Comparison of ENCODE assay signal across 8 mouse cellular contexts in genomic region chr7:99441534-99442072, GRCm38 (mm10). TPM values are rescaled to one million over a fixed set of nuclear protein-coding genes. Genes with fewer than 3 reads are reported as not detected.
A peak's percentile ranks its signal among the peaks of the same experiment; 100 is the strongest.
DNase-seq lines count a peak whose midpoint lies in the region; ATAC-seq and TF ChIP-seq lines count a peak whose summit lies in the region.

No protein-coding gene starts in this region.

- no peak overlapping the region; the same call in 1 of the 2 replicates for H3K9ac ChIP-seq in midbrain, embryonic 14.5 days (replicated peaks; ENCODE audit: low read length)
- no peak overlapping the region for H3K9ac ChIP-seq in heart, adult 2 months (ENCODE audit: low read depth, low read length)
- H3K9ac ChIP-seq in lung, embryonic 15.5 days = no peak overlapping the region

- H3K4me3 ChIP-seq in midbrain, embryonic 10.5 days = no peak overlapping the region
- H3K4me3 ChIP-seq in midbrain, embryonic 14.5 days (replicated peaks; ENCODE audit: low read depth, low read length) = no peak overlapping the region
- no peak overlapping the region for H3K4me3 ChIP-seq in heart, adult 2 months
- no peak overlapping the region for H3K4me3 ChIP-seq in lung, embryonic 15.5 days
- no peak overlapping the region for H3K4me3 ChIP-seq in thymus, adult 2 months (ENCODE audit: control insufficient read depth, insufficient read depth, low read length)

- no peaks in the 10 kb centered on the region for H3K79me2 ChIP-seq in heart, adult 2 months (replicated peaks; ENCODE audit: control insufficient read depth, insufficient read depth, low read length)

- TF ChIP-seq CTCF in heart, adult 2 months (IDR thresholded peaks at IDR 0.05) = no peak
- TF ChIP-seq CTCF in thymus, adult 2 months (IDR thresholded peaks at IDR 0.05; ENCODE audit: borderline replicate concordance, control insufficient read depth, extremely low read depth, insufficient read depth, low read length, poor library complexity) = no peak

- no peak for TF ChIP-seq EP300 in heart, adult 2 months (IDR thresholded peaks at IDR 0.05; ENCODE audit: insufficient read depth, low read depth, low read length)

- TF ChIP-seq POLR2A in heart, adult 2 months (IDR thresholded peaks at IDR 0.05; ENCODE audit: insufficient read depth, low read depth, low read length) = no peak
- no peak for TF ChIP-seq POLR2A in thymus, adult 2 months (IDR thresholded peaks at IDR 0.05; ENCODE audit: control insufficient read depth, extremely low read depth, insufficient read depth, low read length, poor library complexity)

- WGBS in midbrain, embryonic 10.5 days = 37% methylated on average over 6 of the region's 6 CpGs
- WGBS in midbrain, embryonic 14.5 days = 25% methylated on average over 6 of the region's 6 CpGs
- 14% methylated on average over 6 of the region's 6 CpGs for WGBS in heart, adult 2 months
- 7% methylated on average over 6 of the region's 6 CpGs for WGBS in lung, embryonic 15.5 days
- WGBS in thymus, adult 2 months = 74% methylated on average over 6 of the region's 6 CpGs

- H3K27me3 ChIP-seq in midbrain, embryonic 10.5 days (ENCODE audit: low read depth, poor library complexity, severe bottlenecking) = no peaks in the 10 kb centered on the region
- no peaks in the 10 kb centered on the region for H3K27me3 ChIP-seq in midbrain, embryonic 14.5 days (ENCODE audit: control insufficient read depth, insufficient read depth, low read length)
- no peaks in the 10 kb centered on the region for H3K27me3 ChIP-seq in heart, adult 2 months (ENCODE audit: control insufficient read depth, insufficient read depth, low read length)
- H3K27me3 ChIP-seq in lung, embryonic 15.5 days = no peaks in the 10 kb centered on the region
- H3K27me3 ChIP-seq in thymus, adult 2 months (ENCODE audit: control insufficient read depth, insufficient read depth, low read length) = no peaks in the 10 kb centered on the region

- H3K4me1 ChIP-seq in midbrain, embryonic 10.5 days = peaks cover 53% of the 10 kb centered on the region
- peaks cover 13% of the 10 kb centered on the region; the same call in 1 of the 2 replicates for H3K4me1 ChIP-seq in midbrain, embryonic 14.5 days (ENCODE audit: control insufficient read depth, insufficient read depth, low read length)
- H3K4me1 ChIP-seq in heart, adult 2 months (ENCODE audit: control insufficient read depth, insufficient read depth, low read length) = peaks cover 5% of the 10 kb centered on the region
- peaks cover 20% of the 10 kb centered on the region for H3K4me1 ChIP-seq in lung, embryonic 15.5 days
- H3K4me1 ChIP-seq in thymus, adult 2 months (replicated peaks; ENCODE audit: control insufficient read depth, insufficient read depth, low read length) = no peaks in the 10 kb centered on the region

- no peak overlapping the region for H3K4me2 ChIP-seq in midbrain, embryonic 14.5 days (ENCODE audit: low read length)
- no peak overlapping the region for H3K4me2 ChIP-seq in lung, embryonic 15.5 days

- intact Hi-C loops in heart, adult 2 months (cut with DNase I) = loop anchor here (2.0 kb wide), 1 partner anchor 29 kb away; no protein-coding TSS in a partner anchor

- DNase-seq in midbrain, embryonic 10.5 days (ENCODE audit: low spot score) = no peak
- no peak for DNase-seq in midbrain, embryonic 14.5 days
- peak; percentile 72 to 85 for DNase-seq in heart, adult 2 months
- DNase-seq in kidney, adult 11 months = peak; percentile 92
- DNase-seq in yolk sac, embryonic 10.5 days (ENCODE audit: low spot score) = peak; percentile 83
- DNase-seq in thymus, adult 2 months = no peak
- DNase-seq in right cerebral cortex, adult 2 months (ENCODE audit: low spot score in 2 of 2) = no peak

- peak overlapping the region; percentile 70 for H3K27ac ChIP-seq in midbrain, embryonic 10.5 days (replicated peaks)
- no peak overlapping the region for H3K27ac ChIP-seq in midbrain, embryonic 14.5 days (replicated peaks; ENCODE audit: low read depth, low read length)
- peak overlapping the region; percentile 51 for H3K27ac ChIP-seq in heart, adult 2 months
- H3K27ac ChIP-seq in lung, embryonic 15.5 days = peak overlapping the region; percentile 69
- no peak overlapping the region for H3K27ac ChIP-seq in thymus, adult 2 months (ENCODE audit: control insufficient read depth, insufficient read depth, low read length)

- H3K9me3 ChIP-seq in midbrain, embryonic 10.5 days (replicated peaks) = no peaks in the 10 kb centered on the region
- H3K9me3 ChIP-seq in midbrain, embryonic 14.5 days (ENCODE audit: control insufficient read depth, low read length) = no peaks in the 10 kb centered on the region
- no peaks in the 10 kb centered on the region for H3K9me3 ChIP-seq in lung, embryonic 15.5 days

- no peak for ATAC-seq in midbrain, embryonic 14.5 days (ENCODE audit: low FRiP score, low TSS enrichment)
- peak; percentile 81 for ATAC-seq in lung, embryonic 15.5 days (ENCODE audit: borderline replicate concordance, extremely low read depth, low FRiP score, low TSS enrichment)

- H3K36me3 ChIP-seq in midbrain, embryonic 10.5 days = 0 out of 2 replicates have a peak, but pooled peaks cover 13% of the 10 kb centered on the region
- peaks cover 31% of the 10 kb centered on the region for H3K36me3 ChIP-seq in midbrain, embryonic 14.5 days (ENCODE audit: control insufficient read depth, insufficient read depth, low read length)
- H3K36me3 ChIP-seq in heart, adult 2 months (ENCODE audit: control insufficient read depth, insufficient read depth, low read length) = no peaks in the 10 kb centered on the region
- 0 out of 2 replicates have a peak, but pooled peaks cover 3% of the 10 kb centered on the region for H3K36me3 ChIP-seq in lung, embryonic 15.5 days
- no peaks in the 10 kb centered on the region for H3K36me3 ChIP-seq in thymus, adult 2 months (ENCODE audit: control insufficient read depth, insufficient read depth, low read length)

RNA-seq across cellular contexts. Expression of gene Klhl35, which starts 24.2 kb away (rescaled TPM):
- polyA plus RNA-seq in midbrain, embryonic 10.5 days (2016; fragmentation: Nextera tagmentation; extraction: Ambion mirVana) = 2.9 and 10.0 TPM in 2 replicates
- polyA plus RNA-seq in midbrain, embryonic 14.5 days (2014; fragmentation: Nextera tagmentation; extraction: Ambion mirVana) = 10.7 and 11.6 TPM in 2 replicates
- total RNA-seq in heart, adult 2 months (2021) = under 1 TPM in 1 of 2 experiments, not detected in 1; 0.13 TPM
- 0.12 and 0.43 TPM in 2 replicates for polyA plus RNA-seq in heart, adult 2 months (2012; rRNA removed)
- 0.80 and 0.94 TPM in 2 replicates for polyA plus RNA-seq in lung, embryonic 15.5 days (2015; fragmentation: Nextera tagmentation; extraction: Ambion mirVana)
- polyA plus RNA-seq in thymus, adult 2 months (2012; rRNA removed) = 1.0 and 1.5 TPM in 2 replicates

RNA-seq across cellular contexts. Expression of gene Rps3, which starts 41.9 kb away (rescaled TPM):
- polyA plus RNA-seq in midbrain, embryonic 10.5 days (2016; fragmentation: Nextera tagmentation; extraction: Ambion mirVana) = 681 and 788 TPM in 2 replicates
- 488 and 521 TPM in 2 replicates for polyA plus RNA-seq in midbrain, embryonic 14.5 days (2014; fragmentation: Nextera tagmentation; extraction: Ambion mirVana)
- total RNA-seq in heart, adult 2 months (2021) = 100 to 1,000 TPM; 316 to 361 TPM
- 196 and 320 TPM in 2 replicates for polyA plus RNA-seq in heart, adult 2 months (2012; rRNA removed)
- 777 and 836 TPM in 2 replicates for polyA plus RNA-seq in lung, embryonic 15.5 days (2015; fragmentation: Nextera tagmentation; extraction: Ambion mirVana)
- polyA plus RNA-seq in thymus, adult 2 months (2012; rRNA removed) = 483 and 566 TPM in 2 replicates

Comparison
In these comparisons a context has a peak if more than half of its experiments do, and no peak if none do; other contexts are left out.
1. H3K27ac ChIP-seq: peak in midbrain, embryonic 10.5 days (single experiment), heart, adult 2 months (single experiment) and lung, embryonic 15.5 days (single experiment); none in midbrain, embryonic 14.5 days (single experiment) and thymus, adult 2 months (single experiment).
2. DNase-seq: peak in heart, adult 2 months (2 of 2), kidney, adult 11 months (single experiment) and yolk sac, embryonic 10.5 days (single experiment); none in midbrain, embryonic 10.5 days (single experiment), midbrain, embryonic 14.5 days (single experiment), thymus, adult 2 months (single experiment) and right cerebral cortex, adult 2 months (0 of 2).